Mouse (Mus musculus): ENCODE measurements at regions not wholly inside any gene's neighbourhood (a gene's known extent, or its start where the extent isn't known, plus 50 kb on each side); places are given as distances from the start of the nearest gene placed in this dataset.

DNA sequence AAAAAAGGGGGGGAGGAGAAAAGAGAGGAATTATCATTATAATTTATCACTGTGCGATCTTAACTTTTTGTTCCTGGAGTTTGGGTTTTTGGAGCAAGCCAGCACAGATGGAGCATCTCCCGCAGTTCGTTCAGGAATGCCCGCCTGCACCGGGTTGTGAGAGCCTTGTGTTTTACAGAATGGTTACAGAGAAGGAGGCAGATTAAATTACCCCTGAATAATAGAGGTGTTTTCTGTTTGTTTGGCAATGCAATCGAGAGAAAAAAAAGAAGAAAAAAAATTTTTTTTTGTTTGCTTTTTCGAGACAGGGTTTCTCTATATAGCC lies 135.8 kb upstream of the Pkdcc start:
- no peak for TF ChIP-seq CTCF (IDR thresholded peaks at IDR 0.05; ENCODE audit: low read depth)
- TF ChIP-seq EP300 (IDR thresholded peaks at IDR 0.05; ENCODE audit: low read depth) = no peak

Measured in liver, postnatal 0 days (tissue).